Mouse (Mus musculus): ENCODE data around the gene Farp2.

GRCm38 (mm10) chr1:93635091-93635579 lies 123.3 kb downstream of the Farp2 start:
- TF ChIP-seq CTCF (IDR thresholded peaks at IDR 0.05; ENCODE audit: low read depth) (no peak), EP300 (IDR thresholded peaks at IDR 0.05; ENCODE audit: low read depth) (no peak)

Measured in heart, postnatal 0 days (tissue).